Mouse (Mus musculus) hindbrain, embryonic 11.5 days (tissue): Measurements from ENCODE around the gene Podn. TPM values are rescaled to one million over a fixed set of nuclear protein-coding genes. Genes with fewer than 3 reads are reported as not detected.

Source experiments
- ATAC-seq: fragments of 200-750 bp; cut with Nextera tagmentation; 2 replicates; pipeline ENCODE4 v1.8.0; 2017; ENCODE audit warnings: mild to moderate bottlenecking, moderate TSS enrichment, moderate library complexity; ENCODE audit not compliant: low FRiP score
- DNase-seq: peaks from one replicate; pipeline ENCODE4 v3.0.0-alpha.2; 2015; ENCODE audit warnings: low spot score
- H3K27ac ChIP-seq: fragments of 300-500 bp; sonication (generic); 2 replicates; pipeline ENCODE4 v1.5.1; 2014; ENCODE audit warnings: mild to moderate bottlenecking, low read depth, low read length
- H3K27me3 ChIP-seq: fragments of 300-500 bp; sonication (generic); 2 replicates; pipeline ENCODE4 v1.6.1; 2014; ENCODE audit warnings: mild to moderate bottlenecking, low read length, moderate library complexity, mixed read lengths; ENCODE audit not compliant: control insufficient read depth, insufficient read depth
- H3K36me3 ChIP-seq: fragments of 300-500 bp; sonication (generic); 2 replicates; pipeline ENCODE4 v1.6.1; 2014; ENCODE audit warnings: mild to moderate bottlenecking, low read length, moderate library complexity, mixed read lengths; ENCODE audit not compliant: control insufficient read depth, insufficient read depth
- H3K4me1 ChIP-seq: fragments of 300-500 bp; sonication (generic); replicated peaks from 2 replicates; pipeline ENCODE4 v1.6.1; 2014; ENCODE audit warnings: low read length, mixed read lengths; ENCODE audit not compliant: control insufficient read depth, insufficient read depth
- H3K4me2 ChIP-seq: fragments of 300-500 bp; sonication (generic); replicated peaks from 2 replicates; pipeline ENCODE4 v1.6.1; 2014; ENCODE audit warnings: mild to moderate bottlenecking, low read depth, low read length
- H3K4me3 ChIP-seq: fragments of 300-500 bp; sonication (generic); 2 replicates; pipeline ENCODE4 v1.5.1; 2014; ENCODE audit warnings: low read depth, low read length
- H3K9ac ChIP-seq: fragments of 300-500 bp; sonication (generic); 2 replicates; pipeline ENCODE4 v1.6.1; 2014; ENCODE audit warnings: low read depth, low read length
- H3K9me3 ChIP-seq: fragments of 300-500 bp; sonication (generic); 2 replicates; pipeline ENCODE4 v1.6.1; 2016; ENCODE audit warnings: low read length; ENCODE audit not compliant: control insufficient read depth
- WGBS: fragments of 180-500 bp; shearing (Covaris S2); extraction: QIAGEN DNeasy Blood & Tissue Kit; methylation state at CpG from one replicate; pipeline ENCODE4 v1.1.7; 2014; 5-methylcytosine and 5-hydroxymethylcytosine counted together
- polyA plus RNA-seq: library from polyadenylated mRNA; unstranded; fragments of >200 nt; fragmentation: Nextera tagmentation; extraction: Ambion mirVana; gene quantifications from 2 replicates; pipeline ENCODE4 v1.2.1, GENCODE M21; 2014

Podn gene
- polyA plus RNA-seq, 1 experiment from 2014 or later: 0.43 TPM

DNA sequence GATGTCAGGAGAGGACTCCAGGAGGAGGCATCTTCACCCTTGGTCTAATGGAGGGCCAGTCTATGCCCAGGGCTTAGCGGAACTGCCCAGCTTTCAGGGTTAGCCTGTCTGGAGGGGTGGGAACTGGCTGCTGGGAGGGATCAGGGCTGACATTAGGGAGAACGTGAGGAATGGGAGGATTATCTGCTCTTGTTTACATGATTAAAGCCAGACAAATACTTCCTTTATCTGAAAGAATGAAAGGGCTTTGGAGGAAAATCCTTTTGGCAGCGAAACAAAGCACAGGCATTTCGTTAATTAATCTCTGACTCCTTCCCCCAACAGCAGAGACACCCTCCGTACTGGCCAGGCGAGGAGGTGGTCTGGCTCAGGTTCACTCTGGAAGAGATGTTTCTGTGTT, 104.4 kb downstream of the Podn start:
- Histone ChIP-seq H3K27me3 (no peaks in the 10 kb centered on the region), H3K27ac (no peak overlapping the region), H3K36me3 (no peaks in the 10 kb centered on the region), H3K4me3 (no peak overlapping the region), H3K9me3 (no peaks in the 10 kb centered on the region), H3K4me1 (no peaks in the 10 kb centered on the region), H3K4me2 (no peak overlapping the region), H3K9ac (no peak overlapping the region)
- WGBS: 19% methylated on average over 6 of the region's 6 CpGs
- ATAC-seq (no peak), DNase-seq (no peak)

DNA sequence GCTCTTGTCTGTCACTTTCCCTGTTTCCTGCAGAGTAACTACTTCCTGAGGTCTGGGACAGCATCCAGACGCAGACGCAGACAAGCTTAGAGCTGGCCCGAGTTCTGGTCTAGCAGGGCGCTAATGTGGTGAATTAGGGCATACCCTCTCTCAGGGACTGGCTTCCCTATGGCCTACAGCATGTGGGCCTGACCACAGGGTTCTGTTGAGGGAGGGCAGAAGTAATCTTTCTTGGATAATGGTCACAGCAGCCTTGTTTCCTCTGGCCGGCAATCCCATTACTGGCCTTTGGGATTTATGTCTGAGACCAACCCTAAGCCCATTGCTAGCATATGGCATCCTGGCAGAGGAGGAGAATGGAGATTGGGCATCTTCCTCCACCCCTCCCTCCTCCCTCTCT, 105.4 kb downstream of the Podn start:
- H3K4me1 ChIP-seq: no peaks in the 10 kb centered on the region
- no peak for DNase-seq
- H3K27me3 ChIP-seq: no peaks in the 10 kb centered on the region
- no peak overlapping the region for H3K27ac ChIP-seq
- H3K36me3 ChIP-seq: no peaks in the 10 kb centered on the region
- H3K9ac ChIP-seq: no peak overlapping the region
- H3K4me2 ChIP-seq: no peak overlapping the region
- H3K4me3 ChIP-seq: no peak overlapping the region
- whole genome bisulfite sequencing: 86% methylated on average over 5 of the region's 5 CpGs
- no peak for ATAC-seq
- no peaks in the 10 kb centered on the region for H3K9me3 ChIP-seq

DNA sequence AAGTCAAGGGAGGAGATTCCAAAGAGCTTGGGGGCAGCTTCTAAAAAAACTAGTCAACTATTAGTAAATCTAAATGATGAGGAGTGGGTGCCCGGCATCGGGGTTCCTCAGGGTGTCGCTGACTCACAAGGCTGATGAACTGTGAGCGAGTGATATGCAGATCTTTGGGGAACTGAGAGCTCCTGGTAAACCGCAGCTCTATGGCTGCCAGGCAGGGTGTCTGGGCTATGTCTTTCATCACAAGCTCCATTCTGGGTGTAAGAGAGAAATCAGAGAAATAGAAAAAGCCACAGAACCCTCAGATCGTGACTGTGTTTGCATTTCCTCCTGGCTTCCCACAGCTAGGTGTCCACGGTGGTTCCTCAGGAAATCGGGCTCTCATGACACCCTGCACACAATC, 107.3 kb downstream of the Podn start:
- Histone ChIP-seq H3K9ac (no peak overlapping the region), H3K4me3 (no peak overlapping the region), H3K27me3 (no peaks in the 10 kb centered on the region), H3K9me3 (no peaks in the 10 kb centered on the region), H3K4me1 (no peaks in the 10 kb centered on the region), H3K27ac (no peak overlapping the region), H3K36me3 (no peaks in the 10 kb centered on the region), H3K4me2 (no peak overlapping the region)
- DNase-seq (no peak), ATAC-seq (no peak)
- WGBS: 66% methylated on average over 8 of the region's 8 CpGs

GRCm38 (mm10) chr4:107986386-107987168, 109.7 kb downstream of the Podn start:
- WGBS: 93% methylated on average over 11 of the region's 11 CpGs
- Histone ChIP-seq H3K27ac (no peak overlapping the region), H3K27me3 (no peaks in the 10 kb centered on the region), H3K4me1 (no peaks in the 10 kb centered on the region), H3K9me3 (no peaks in the 10 kb centered on the region), H3K9ac (no peak overlapping the region), H3K4me2 (no peak overlapping the region), H3K4me3 (no peak overlapping the region), H3K36me3 (no peaks in the 10 kb centered on the region)
- ATAC-seq (no peak), DNase-seq (no peak)

- Histone ChIP-seq H3K9me3 (no peaks in the 10 kb centered on the region), H3K36me3 (no peaks in the 10 kb centered on the region), H3K4me1 (no peaks in the 10 kb centered on the region), H3K4me3 (no peak overlapping the region), H3K9ac (no peak overlapping the region), H3K4me2 (no peak overlapping the region), H3K27ac (no peak overlapping the region), H3K27me3 (no peaks in the 10 kb centered on the region)
- ATAC-seq: no peak
- no peak for DNase-seq
- WGBS: 83% methylated on average over 5 of the region's 5 CpGs
Observed at GRCm38 (mm10) chr4:107985812-107986211, 110.4 kb downstream of the Podn start.

GRCm38 (mm10) chr4:107984282-107984981, 111.8 kb downstream of the Podn start:
- WGBS: 60% methylated on average over 7 of the region's 7 CpGs
- no peaks in the 10 kb centered on the region for H3K9me3 ChIP-seq
- no peaks in the 10 kb centered on the region for H3K4me1 ChIP-seq
- H3K27me3 ChIP-seq: no peaks in the 10 kb centered on the region
- no peaks in the 10 kb centered on the region for H3K36me3 ChIP-seq
- ATAC-seq: no peak
- H3K27ac ChIP-seq: no peak overlapping the region
- H3K4me3 ChIP-seq: no peak overlapping the region
- H3K9ac ChIP-seq: no peak overlapping the region
- H3K4me2 ChIP-seq: no peak overlapping the region
- no peak for DNase-seq

- no peak for DNase-seq
Observed at GRCm38 (mm10) chr4:107983717-107984116, 112.5 kb downstream of the Podn start.

GRCm38 (mm10) chr4:107980002-107980600, 116.1 kb downstream of the Podn start:
- H3K4me1 ChIP-seq: no peaks in the 10 kb centered on the region
- H3K4me2 ChIP-seq: no peak overlapping the region
- H3K9ac ChIP-seq: no peak overlapping the region
- ATAC-seq (no peak), DNase-seq (no peak)
- no peak overlapping the region for H3K4me3 ChIP-seq
- no peak overlapping the region for H3K27ac ChIP-seq
- 60% methylated on average over 6 of the region's 6 CpGs for WGBS
- no peaks in the 10 kb centered on the region for H3K9me3 ChIP-seq
- no peaks in the 10 kb centered on the region for H3K27me3 ChIP-seq
- H3K36me3 ChIP-seq: no peaks in the 10 kb centered on the region

More at GRCm38 (mm10) chr4:107983717-107984116, 112.5 kb downstream of the Podn start:
- Histone ChIP-seq H3K4me1 (no peaks in the 10 kb centered on the region), H3K4me2 (no peak overlapping the region), H3K4me3 (no peak overlapping the region), H3K9me3 (no peaks in the 10 kb centered on the region), H3K36me3 (no peaks in the 10 kb centered on the region), H3K9ac (no peak overlapping the region), H3K27ac (no peak overlapping the region), H3K27me3 (no peaks in the 10 kb centered on the region)
- WGBS: 89% methylated on average over 1 of the region's 1 CpGs
- ATAC-seq: no peak
